In genomic region chr9:66295577-66296120, GRCm38 (mm10) we compare ENCODE assay signal across 20 mouse cellular contexts. TPM values are rescaled to one million over a fixed set of nuclear protein-coding genes. Genes with fewer than 3 reads are reported as not detected.
DNase-seq lines count a peak whose midpoint lies in the region; ATAC-seq and TF ChIP-seq lines count a peak whose summit lies in the region.
"Had no signal": no experiment of that assay in that cellular context is flagged by ENCODE, and none has a peak within 500 bp of the region (broad histone marks: within the 10 kb centered on the region; RNA-seq: fewer than 3 reads in every experiment).

No protein-coding gene starts in this region.

- no peak for TF ChIP-seq POLR2A in MEL (IDR thresholded peaks at IDR 0.05; ENCODE audit: control insufficient read depth in 1 of 2, insufficient read depth in 1 of 2, low read depth in 1 of 2, low read length in 2 of 2, poor library complexity in 1 of 2)

- H3K4me2 ChIP-seq in heart, embryonic 13.5 days, result peak overlapping the region; percentile 33; the same call in 1 of the 2 replicates
- no peak overlapping the region for H3K4me2 ChIP-seq in liver, embryonic 11.5 days
- H3K4me2 ChIP-seq: embryonic facial prominence, embryonic 12.5 days; hindbrain, embryonic 15.5 days; limb, embryonic 13.5 days had no signal

- no peaks in the 10 kb centered on the region for H3K27me3 ChIP-seq in heart, embryonic 13.5 days (replicated peaks)
- H3K27me3 ChIP-seq in liver, embryonic 11.5 days (replicated peaks; ENCODE audit: control insufficient read depth, insufficient read depth, low read length), result no peaks in the 10 kb centered on the region
- H3K27me3 ChIP-seq in MEL (ENCODE audit: control insufficient read depth in 1 of 2, insufficient read depth in 2 of 2, low read length in 2 of 2), result no peaks in the 10 kb centered on the region
- H3K27me3 ChIP-seq: embryonic facial prominence, embryonic 12.5 days; hindbrain, embryonic 15.5 days; limb, embryonic 13.5 days had no signal

- H3K4me1 ChIP-seq in heart, embryonic 13.5 days, result peaks cover 31% of the 10 kb centered on the region
- H3K4me1 ChIP-seq in liver, embryonic 11.5 days (replicated peaks; ENCODE audit: control insufficient read depth, insufficient read depth, low read length), result peaks cover 10% of the 10 kb centered on the region
- peaks cover 8 to 39% of the 10 kb centered on the region in 2 experiments for H3K4me1 ChIP-seq in MEL (ENCODE audit: control insufficient read depth in 1 of 2, insufficient read depth in 2 of 2, low read length in 2 of 2)
- H3K4me1 ChIP-seq in brown adipose tissue, adult 24 weeks (ENCODE audit: control insufficient read depth, insufficient read depth, insufficient read length, low read length), result peaks cover 13% of the 10 kb centered on the region

- 76% methylated on average over 6 of the region's 6 CpGs for WGBS in heart, embryonic 13.5 days
- 68% methylated on average over 6 of the region's 6 CpGs for WGBS in liver, embryonic 11.5 days

- no peak for TF ChIP-seq RAD21 in MEL (IDR thresholded peaks at IDR 0.05; ENCODE audit: low read depth, low read length)

- no peak for DNase-seq in heart, postnatal 36 days
- DNase-seq in liver, embryonic 11.5 days (ENCODE audit: low spot score), result no peak
- DNase-seq in liver, result no peak
- DNase-seq in MEL (ENCODE audit: low read depth, low spot score), result no peak
- no peak for DNase-seq in left cerebral cortex, adult 11 months (ENCODE audit: low spot score)
- DNase-seq: cerebellum, adult 8-10 months; gastrocnemius, postnatal 36 days; kidney, adult 9 months; lung, adult 2 months; right cerebral cortex, postnatal 25 days; thymus, postnatal 36 days had no signal

- H3K9ac ChIP-seq in heart, embryonic 13.5 days, result no peak overlapping the region
- no peak overlapping the region for H3K9ac ChIP-seq in liver, embryonic 11.5 days (ENCODE audit: low read depth, low read length)
- H3K9ac ChIP-seq in MEL (ENCODE audit: control insufficient read depth, low read depth, low read length, poor library complexity, severe bottlenecking), result 0 out of 2 replicates have a peak overlapping the region, but pooled peaks have one; percentile 4
- H3K9ac ChIP-seq: embryonic facial prominence, embryonic 12.5 days; hindbrain, embryonic 15.5 days; limb, embryonic 13.5 days had no signal

- H3K79me2 ChIP-seq in MEL (ENCODE audit: control insufficient read depth, insufficient read depth, low read length, poor library complexity), result no peaks in the 10 kb centered on the region

- H3K4me3 ChIP-seq in heart, embryonic 13.5 days, result no peak overlapping the region
- H3K4me3 ChIP-seq in liver, embryonic 11.5 days (ENCODE audit: low read depth, low read length), result no peak overlapping the region
- H3K4me3 ChIP-seq in MEL (ENCODE audit: control insufficient read depth in 1 of 2, insufficient read depth in 1 of 2, low read depth in 2 of 2, low read length in 2 of 2), result no peak overlapping the region
- no peak overlapping the region for H3K4me3 ChIP-seq in brown adipose tissue, adult 24 weeks (ENCODE audit: insufficient read depth, low read depth, low read length)
- H3K4me3 ChIP-seq: embryonic facial prominence, embryonic 12.5 days; hindbrain, embryonic 15.5 days; limb, embryonic 13.5 days; myocyte had no signal

- peak overlapping the region; percentile 76 for H3K27ac ChIP-seq in heart, embryonic 13.5 days (replicated peaks)
- H3K27ac ChIP-seq in liver, embryonic 11.5 days (ENCODE audit: low read depth, low read length), result 0 out of 2 replicates have a peak overlapping the region, but pooled peaks have one; percentile 39
- H3K27ac ChIP-seq in MEL (ENCODE audit: control insufficient read depth, low read depth, low read length), result peak overlapping the region; percentile 83
- H3K27ac ChIP-seq in brown adipose tissue, adult 24 weeks (replicated peaks; ENCODE audit: low read depth, low read length), result peak overlapping the region; percentile 75
- H3K27ac ChIP-seq: hindbrain, embryonic 15.5 days; macrophage had no signal

- no peak for TF ChIP-seq EP300 in MEL (IDR thresholded peaks at IDR 0.05; ENCODE audit: low read depth in 1 of 2, low read length in 2 of 2)

- H3K9me3 ChIP-seq in heart, embryonic 13.5 days, result peaks cover 6% of the 10 kb centered on the region
- no peaks in the 10 kb centered on the region for H3K9me3 ChIP-seq in liver, embryonic 11.5 days (ENCODE audit: control insufficient read depth, low read length)
- no peaks in the 10 kb centered on the region for H3K9me3 ChIP-seq in MEL (replicated peaks; ENCODE audit: insufficient read depth, low read length)
- H3K9me3 ChIP-seq: embryonic facial prominence, embryonic 12.5 days; G1E; hindbrain, embryonic 15.5 days had no signal

- no peaks in the 10 kb centered on the region for H3K36me3 ChIP-seq in heart, embryonic 13.5 days
- H3K36me3 ChIP-seq in liver, embryonic 11.5 days (ENCODE audit: control insufficient read depth, insufficient read depth, low read length), result no peaks in the 10 kb centered on the region
- peaks cover 0 to 13% of the 10 kb centered on the region in 2 experiments; a peak in 2 of 4 replicates for H3K36me3 ChIP-seq in MEL (ENCODE audit: control insufficient read depth in 1 of 2, insufficient read depth in 2 of 2, low read length in 2 of 2)
- H3K36me3 ChIP-seq: embryonic facial prominence, embryonic 12.5 days; G1E; hindbrain, embryonic 15.5 days; limb, embryonic 13.5 days had no signal

- intact Hi-C loops in heart, postnatal 36 days (cut with DNase I), result no loop called here

- TF ChIP-seq CTCF in MEL (IDR thresholded peaks at IDR 0.05 in 2 of 3, conservative IDR thresholded peaks at IDR 0.05 in 1 of 3; ENCODE audit: control insufficient read depth in 1 of 3, insufficient read depth in 1 of 3, low read depth in 2 of 3, low read length in 3 of 3, poor library complexity in 1 of 3, severe bottlenecking in 1 of 3), result no peak

- ATAC-seq in heart, embryonic 13.5 days (ENCODE audit: extremely low read depth, insufficient number of reproducible peaks, low FRiP score, low TSS enrichment), result no peak
- no peak for ATAC-seq in liver, embryonic 11.5 days (replicated peaks; ENCODE audit: low FRiP score)
- ATAC-seq in inflammation-experienced regulatory T-cells, adult 6 months, result no peak

TF ChIP-seq in MEL, 35 proteins besides CTCF, POLR2A, EP300 and RAD21:
- TF ChIP-seq USF2 (IDR thresholded peaks at IDR 0.05; ENCODE audit: borderline replicate concordance in 1 of 2, insufficient read depth in 1 of 2, low read depth in 1 of 2, low read length in 2 of 2), result no peak
- TF ChIP-seq E2F4 (IDR thresholded peaks at IDR 0.05; ENCODE audit: borderline replicate concordance, low read depth, low read length), result no peak
- TF ChIP-seq NRF1 (IDR thresholded peaks at IDR 0.05; ENCODE audit: insufficient read depth, low read depth, low read length, poor library complexity, severe bottlenecking), result no peak
TF ChIP-seq in MEL: peak in this region for 0.

RNA-seq across cellular contexts. Expression of gene Herc1, which starts 54.6 kb away (rescaled TPM):
- polyA plus RNA-seq in heart, embryonic 13.5 days (2015; fragmentation: Nextera tagmentation; extraction: Ambion mirVana), result 16.7 and 17.4 TPM in 2 replicates
- total RNA-seq in heart, postnatal 36 days (2021), result 10 to 100 TPM; 36.8 to 40.2 TPM
- 30.4 and 31.0 TPM in 2 replicates for polyA plus RNA-seq in liver, embryonic 11.5 days (2014; fragmentation: Nextera tagmentation; extraction: Ambion mirVana)
- 23.2 and 29.2 TPM in 2 replicates for total RNA-seq in MEL (2012; rRNA removed)
- polyA plus RNA-seq in MEL (2012; ENCODE audit: insufficient read depth in 1 of 2, insufficient read length in 2 of 2, low read depth in 1 of 2, low replicate concordance in 2 of 2, missing spikeins in 1 of 2), result 10 to 100 TPM; 22.7 to 28.8 TPM
- polyA plus RNA-seq in brown adipose tissue, adult 24 weeks (2012; ENCODE audit: insufficient read depth, insufficient read length, missing spikeins), result 11.6 and 15.5 TPM in 2 replicates
- 10 to 100 TPM; 24.2 to 48.4 (median 41.9) TPM for polyA plus RNA-seq in inflammation-experienced regulatory T-cells, adult 6 months (2017; shearing (Covaris generic))
